Mouse (Mus musculus): Measurements from ENCODE around the gene 1700016C15Rik.

- no peak for TF ChIP-seq EP300 (IDR thresholded peaks at IDR 0.05; ENCODE audit: low read depth)
- no peak for TF ChIP-seq CTCF (IDR thresholded peaks at IDR 0.05; ENCODE audit: low read depth)
Measured at GRCm38 (mm10) chr1:177723786-177724185, 5.8 kb upstream of the 1700016C15Rik start.
